Mouse (Mus musculus): Measurements from ENCODE around the gene Nsmce1.

The Nsmce1 gene

DNA sequence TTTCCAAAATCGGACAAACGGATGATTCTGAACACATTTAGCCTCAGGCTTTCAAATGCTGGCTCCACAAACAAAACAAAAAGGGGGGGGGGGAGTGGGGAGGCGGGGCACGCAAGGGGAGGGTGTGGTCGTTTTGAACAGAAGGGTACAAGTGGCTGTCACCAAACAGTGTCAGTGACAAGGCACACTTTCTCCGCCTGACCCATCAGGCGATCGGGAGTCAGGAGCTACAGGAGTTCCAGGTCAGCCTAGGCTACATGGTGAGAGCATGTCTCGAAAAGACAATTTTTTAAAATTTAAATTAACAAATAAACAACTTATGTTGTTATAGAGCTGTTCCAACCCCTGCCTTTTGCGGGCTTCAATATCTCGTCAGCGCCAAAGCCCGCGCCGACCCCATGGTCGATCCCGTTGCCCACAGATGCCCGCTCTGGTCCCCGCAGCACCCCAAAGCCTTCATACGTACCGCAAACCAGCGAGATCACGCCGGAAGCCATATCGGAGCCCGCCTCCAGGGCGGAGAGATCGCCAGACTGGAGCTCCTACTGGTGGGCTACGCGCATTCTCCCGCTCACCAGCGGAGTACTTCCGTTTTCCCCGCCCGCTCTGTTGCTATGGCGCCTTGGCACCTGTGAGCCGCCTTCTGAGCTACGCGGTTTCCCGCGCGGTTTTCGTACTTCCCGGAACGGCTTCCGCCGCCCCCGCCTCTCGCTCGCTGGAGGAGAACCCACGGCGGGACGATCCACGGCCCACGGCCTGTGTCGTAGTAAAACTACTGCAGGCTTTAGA is at the start of gene Nsmce1:
Gene Nsmce1, minus strand, starts transcription at position 650 of the 789 bp plus-strand sequence.
- peak; percentile 94 for DNase-seq (ENCODE audit: low read depth, low spot score)

DNA sequence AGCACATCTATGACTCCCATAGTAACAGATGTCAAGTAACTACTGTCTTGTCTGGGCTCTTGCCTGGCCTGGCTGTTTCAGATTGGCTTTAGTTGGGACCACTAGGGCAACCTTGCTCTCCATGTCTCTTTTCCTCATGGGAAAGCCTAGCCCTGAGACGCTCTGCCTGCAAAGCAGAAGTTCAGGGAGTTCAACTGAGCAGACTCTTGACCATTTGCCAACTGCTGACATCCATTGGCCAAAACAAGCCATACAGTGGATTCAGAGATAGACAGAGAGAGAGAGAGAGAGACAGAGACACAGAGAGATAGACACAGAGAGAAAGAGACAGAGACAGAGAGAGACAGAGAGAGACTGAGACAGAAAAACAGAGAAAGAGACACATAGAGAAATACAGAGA is 49.6 kb upstream of the Nsmce1 start:
- no peak for DNase-seq (ENCODE audit: low read depth, low spot score)

GRCm38 (mm10) chr7:125539351-125539750 is 48.0 kb upstream of the Nsmce1 start:
- DNase-seq (ENCODE audit: low read depth, low spot score), result peak; percentile 92

DNA sequence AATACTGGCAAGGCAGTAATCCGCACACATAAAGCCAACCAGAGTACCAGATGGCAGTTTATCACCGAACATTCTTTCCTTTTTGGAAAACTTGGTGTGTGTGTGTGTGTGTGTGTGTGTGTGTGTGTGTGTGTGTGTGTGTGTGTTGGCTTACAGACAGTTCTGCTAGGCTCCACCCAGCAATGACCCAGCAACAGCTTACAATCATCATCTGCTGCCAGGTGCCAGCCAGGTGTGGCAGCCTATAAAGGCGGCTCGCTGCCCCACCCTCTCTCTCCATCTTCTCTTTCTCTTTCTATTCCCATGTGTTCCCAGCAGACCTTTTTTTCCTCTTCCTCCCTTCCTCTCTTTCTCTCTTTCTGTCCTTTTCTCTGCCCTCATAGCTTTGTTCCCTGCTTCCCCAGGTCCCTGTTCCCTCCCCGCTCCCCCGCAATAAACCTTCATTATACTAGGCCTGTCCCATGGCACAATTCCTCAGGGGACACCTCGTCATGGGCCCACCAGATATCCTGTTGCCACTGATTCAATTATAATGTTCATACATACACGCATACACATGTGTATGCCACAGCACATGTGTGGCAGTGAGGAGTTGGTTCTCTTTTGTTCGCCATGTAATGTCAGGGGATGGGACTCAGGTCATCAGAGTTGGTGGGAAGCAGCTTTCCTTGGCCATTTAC is 36.6 kb upstream of the Nsmce1 start:
- DNase-seq (ENCODE audit: low read depth, low spot score), result no peak

GRCm38 (mm10) chr7:125527186-125527585 is 35.8 kb upstream of the Nsmce1 start:
- DNase-seq (ENCODE audit: low read depth, low spot score), result no peak

DNA sequence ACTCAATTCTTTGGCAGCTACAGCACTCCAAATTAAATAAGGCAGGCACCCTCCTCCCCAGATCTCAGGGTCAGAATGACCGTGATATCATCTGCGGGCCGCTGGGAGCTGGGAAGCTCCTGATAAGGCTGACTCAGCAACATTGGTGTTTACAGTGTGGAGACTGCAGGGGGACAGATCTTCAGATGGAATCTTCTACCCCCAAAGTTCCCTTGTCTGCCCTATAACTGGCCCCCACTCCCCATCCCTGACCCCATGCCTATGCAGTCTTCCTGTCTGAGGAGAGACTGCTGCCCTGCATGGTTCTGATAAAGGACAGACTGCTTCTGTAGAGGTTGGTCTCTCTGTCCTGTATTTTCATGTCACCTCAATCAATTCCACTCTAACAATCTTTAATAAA is 31.7 kb upstream of the Nsmce1 start:
- no peak for DNase-seq (ENCODE audit: low read depth, low spot score)

- DNase-seq (ENCODE audit: low read depth, low spot score), result no peak
Observed at GRCm38 (mm10) chr7:125519715-125520114, 28.3 kb upstream of the Nsmce1 start.

DNA sequence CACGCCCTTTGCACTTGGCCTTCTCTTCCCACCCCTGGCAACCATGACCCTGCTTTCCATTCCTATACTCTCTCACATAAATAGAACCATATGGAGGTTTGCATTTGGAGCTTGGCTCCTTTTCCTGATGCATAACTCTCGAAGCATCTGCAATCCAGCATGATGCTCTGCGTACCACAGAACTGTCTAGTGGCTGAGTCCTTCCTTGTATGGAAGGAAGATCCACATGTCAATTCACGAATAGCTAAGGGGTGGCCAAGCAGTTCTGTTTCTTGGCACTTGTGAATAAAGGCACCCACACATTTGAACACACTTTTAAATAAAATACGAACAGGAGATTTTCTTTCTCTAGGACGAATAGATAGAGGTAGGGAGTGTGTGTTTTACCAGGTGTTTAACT is 26.1 kb upstream of the Nsmce1 start:
- no peak for DNase-seq (ENCODE audit: low read depth, low spot score)

DNA sequence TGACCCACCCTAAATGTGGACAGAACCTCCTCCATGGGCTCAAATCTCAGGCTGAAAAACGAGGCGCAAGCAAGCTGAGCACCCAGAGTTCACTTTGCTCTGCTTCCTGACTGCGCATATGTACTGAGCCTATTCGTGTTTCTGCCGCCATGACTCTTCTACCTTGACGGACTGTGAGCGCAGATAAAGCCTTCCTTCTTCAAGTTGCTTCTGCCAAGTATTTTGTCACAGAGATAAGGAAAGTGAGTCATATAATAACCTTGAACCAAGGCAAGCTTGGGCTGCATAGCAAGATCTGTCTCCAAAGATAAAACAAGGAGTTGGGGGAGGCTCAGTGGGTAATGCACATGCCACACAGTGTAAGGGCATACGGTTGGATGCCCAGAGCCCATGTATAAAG is 25.3 kb upstream of the Nsmce1 start:
- DNase-seq (ENCODE audit: low read depth, low spot score), result no peak

DNA sequence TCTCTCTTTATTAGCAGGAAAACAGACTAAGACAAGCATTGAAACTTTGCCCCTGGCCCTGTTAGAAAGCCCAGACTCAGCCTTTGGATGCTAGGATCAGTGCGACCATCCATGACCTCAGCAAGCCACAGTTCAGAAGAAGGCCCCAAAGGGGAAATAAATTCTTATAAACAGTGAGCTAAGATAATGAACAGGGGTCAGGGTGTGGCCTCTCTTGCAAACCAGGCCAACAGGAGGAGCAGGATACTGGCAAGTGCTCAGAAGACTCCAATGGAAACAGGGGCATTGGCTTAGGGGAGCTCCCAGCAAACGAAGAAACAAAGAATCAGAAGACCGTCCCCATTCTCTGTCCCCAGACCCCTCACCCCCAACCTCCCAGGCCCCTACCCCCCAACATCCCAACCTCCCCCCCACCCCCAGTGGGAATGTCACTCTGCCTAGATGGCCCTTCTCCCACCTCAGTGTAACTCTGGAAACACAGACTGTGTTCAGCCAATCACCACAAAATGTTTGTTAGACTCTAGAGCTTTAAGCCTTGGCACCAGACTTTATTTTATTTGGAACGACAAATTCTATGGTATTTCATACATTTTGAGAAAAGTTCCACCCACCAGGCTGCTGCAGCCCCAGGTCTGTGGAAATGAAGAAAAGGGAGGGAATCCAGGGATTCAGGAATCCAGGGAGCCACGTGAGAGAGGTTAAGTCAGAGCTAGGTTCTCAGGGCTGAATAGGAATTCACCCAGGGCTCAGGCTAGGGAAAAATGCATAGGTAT is 23.9 kb upstream of the Nsmce1 start:
- DNase-seq (ENCODE audit: low read depth, low spot score), result no peak

DNA sequence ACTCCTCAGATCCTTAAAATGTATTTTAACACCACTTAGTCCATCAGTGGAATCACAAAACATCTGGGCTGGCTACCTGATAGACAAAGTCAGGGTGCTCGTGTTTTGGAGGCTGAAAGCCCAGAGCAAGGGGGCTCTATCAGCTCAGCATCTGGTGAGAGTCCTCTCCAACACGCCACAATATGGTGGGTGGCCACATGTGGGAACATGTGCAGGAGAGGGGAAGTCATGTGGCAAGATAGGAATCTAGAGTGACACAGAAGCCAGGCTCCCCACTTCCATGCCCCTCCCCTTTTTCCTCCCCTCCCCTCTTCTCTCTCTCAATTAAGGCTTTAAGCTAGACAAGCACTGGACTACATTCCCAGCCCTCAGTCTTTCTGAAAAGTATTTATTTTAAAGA is 20.5 kb upstream of the Nsmce1 start:
- DNase-seq (ENCODE audit: low read depth, low spot score), result no peak

DNA sequence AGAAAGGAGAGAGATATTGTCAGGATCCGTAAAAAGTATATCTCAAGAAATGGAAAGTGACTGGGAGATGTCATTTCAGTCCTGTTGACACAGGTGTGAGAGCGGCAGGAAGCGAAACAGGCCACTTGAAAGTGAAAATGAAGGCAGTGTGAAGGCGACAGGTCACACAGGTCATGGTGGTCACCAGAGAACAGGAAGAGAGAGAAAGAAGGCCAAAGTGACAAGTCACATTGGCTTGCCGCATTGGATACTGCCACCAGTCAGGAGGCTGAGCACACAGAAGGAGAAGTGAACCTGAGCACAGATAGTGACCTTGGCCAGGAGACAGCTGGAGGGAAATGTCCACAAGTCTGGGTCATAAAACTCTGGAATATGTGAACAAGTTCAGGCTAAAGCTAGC is 20.0 kb upstream of the Nsmce1 start:
- no peak for DNase-seq (ENCODE audit: low read depth, low spot score)

DNA sequence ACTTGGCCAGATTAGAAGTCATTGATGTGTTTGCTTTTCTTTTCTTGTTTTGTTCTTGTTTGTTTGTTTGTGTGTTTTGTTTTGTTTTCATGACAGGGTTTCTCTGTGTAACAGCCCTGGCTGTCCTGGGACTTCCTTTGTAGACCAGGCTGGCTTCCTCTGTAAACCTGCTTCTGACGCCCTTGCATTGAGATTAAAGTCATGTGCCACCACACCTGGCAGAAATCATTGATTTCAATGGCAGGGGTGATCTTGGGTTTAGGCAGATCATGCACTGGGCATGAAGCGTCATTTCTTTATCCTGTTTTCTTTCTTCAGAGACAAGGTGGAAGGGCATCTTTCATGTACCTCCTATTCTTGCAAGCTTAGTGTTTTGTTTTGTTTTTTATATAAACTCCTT is 15.9 kb upstream of the Nsmce1 start:
- DNase-seq (ENCODE audit: low read depth, low spot score), result no peak

DNA sequence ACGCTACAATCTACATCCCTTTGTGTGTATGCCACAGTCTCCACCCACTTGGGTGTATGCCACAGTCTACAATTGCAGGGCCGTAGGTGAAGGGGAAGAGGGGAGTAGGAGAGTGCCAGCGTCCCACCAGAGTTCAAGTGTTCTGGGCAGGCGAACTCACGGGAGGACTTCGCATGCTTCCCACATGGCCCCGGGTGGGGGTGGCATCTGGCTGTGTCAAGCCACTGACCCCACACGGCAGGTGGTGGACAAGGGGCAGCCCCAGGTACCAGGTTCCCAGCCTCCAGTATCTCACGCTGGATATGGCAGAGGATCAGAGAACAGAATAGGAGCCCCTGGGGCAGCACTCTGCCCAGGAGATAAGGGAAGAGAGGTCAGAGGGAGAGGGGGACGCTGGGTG is 14.2 kb upstream of the Nsmce1 start:
- DNase-seq (ENCODE audit: low read depth, low spot score), result no peak

- DNase-seq (ENCODE audit: low read depth, low spot score), result no peak
Observed at GRCm38 (mm10) chr7:125504618-125505017, 13.2 kb upstream of the Nsmce1 start.

DNA sequence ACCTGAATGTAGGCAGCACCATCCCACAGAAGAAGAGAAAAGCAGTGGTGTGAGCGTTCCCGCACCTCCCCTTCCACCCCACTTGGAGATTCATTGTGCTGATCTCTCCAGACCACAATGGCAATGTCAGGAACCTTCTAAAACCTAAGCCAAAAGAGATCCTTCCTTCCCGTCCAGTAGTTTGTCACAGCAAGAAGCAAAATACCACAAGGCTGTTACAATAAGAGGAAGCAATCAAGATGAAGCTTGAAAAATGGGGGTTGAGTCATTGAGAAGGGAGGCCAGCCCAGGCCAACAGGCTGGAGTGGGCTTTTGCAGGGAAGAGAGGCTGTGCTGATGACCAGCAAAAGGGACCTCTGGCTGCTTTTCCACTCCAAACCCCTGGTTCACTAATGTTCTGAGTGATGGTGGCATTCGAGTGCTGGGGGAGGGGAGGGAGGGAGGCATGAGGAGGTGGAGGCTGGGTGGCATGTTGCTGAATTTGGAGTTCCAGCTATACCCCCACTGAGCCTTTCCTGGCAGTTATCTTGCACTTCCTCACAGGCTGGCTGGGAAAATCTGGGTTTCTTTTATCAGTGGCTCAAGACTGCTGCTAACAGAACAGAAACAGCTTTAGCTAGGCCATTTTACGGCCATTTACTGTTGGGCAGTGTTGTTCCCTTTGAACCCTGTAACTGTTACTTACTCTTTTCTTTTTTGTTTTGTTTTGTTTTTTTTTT is 12.1 kb upstream of the Nsmce1 start:
- DNase-seq (ENCODE audit: low read depth, low spot score), result no peak

DNA sequence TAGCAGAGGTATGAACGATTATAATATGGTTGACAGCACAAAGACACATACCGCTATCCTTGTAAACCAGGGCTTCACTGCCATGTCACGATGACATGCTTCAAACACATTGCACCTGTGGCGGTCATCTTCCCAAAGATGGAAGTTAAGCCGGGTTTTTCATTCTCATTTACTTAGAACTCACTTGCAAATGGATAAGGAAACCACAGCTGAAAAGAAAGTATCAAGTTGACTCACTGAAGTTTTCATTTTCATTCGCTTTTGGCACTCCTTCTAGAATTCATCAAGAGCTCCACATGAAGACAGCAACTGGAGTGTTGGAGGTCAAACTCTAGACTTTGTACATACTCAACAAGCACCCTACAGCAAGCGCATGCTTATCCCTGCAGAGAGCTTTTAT is 9.5 kb upstream of the Nsmce1 start:
- DNase-seq (ENCODE audit: low read depth, low spot score), result no peak

DNA sequence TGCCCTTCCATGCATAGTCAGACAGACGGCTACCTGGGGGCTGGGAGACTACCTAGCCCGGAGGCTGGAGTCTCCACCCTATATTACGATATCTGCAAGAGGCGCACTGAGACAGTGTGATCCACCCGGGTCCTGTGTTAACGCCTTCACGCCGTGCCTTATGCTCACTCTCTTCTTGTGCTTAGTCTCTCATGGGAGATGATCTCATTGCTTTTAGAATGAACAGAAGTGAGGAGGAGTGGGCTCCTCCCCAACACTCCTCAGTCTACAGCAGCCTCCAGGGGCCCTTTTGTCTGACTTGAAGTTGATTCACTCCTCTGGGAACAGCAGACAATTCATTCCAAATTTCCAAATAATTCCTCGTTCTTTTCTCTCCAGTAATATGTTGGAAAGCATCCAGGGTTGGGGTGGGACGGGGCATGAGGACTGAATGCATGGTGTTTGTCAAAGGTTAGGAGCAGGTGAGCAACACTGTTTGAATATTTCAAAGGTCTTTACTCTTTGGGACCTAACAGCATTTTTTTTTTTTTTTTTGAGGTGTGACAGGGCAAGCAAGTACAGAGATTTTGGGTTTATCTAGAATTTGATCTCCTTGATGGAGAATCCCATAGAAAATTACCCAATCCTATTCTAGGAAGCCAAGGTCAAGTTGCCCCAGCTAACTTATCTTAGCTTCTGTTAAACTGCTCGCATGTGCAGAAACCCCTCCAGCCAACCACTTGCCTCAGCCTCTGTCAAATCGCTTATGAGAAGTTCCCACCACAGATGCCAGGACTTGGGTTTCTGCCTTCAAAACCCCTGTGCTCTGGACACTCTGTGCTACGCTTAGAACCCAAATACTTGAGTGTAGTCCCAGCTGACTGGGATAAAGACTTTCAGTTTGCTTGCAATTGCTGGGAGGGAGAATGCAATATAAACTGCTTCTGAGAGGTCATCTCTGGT is 8.8 kb upstream of the Nsmce1 start:
- DNase-seq (ENCODE audit: low read depth, low spot score), result peak; percentile 65

- DNase-seq (ENCODE audit: low read depth, low spot score), result no peak
Observed at GRCm38 (mm10) chr7:125495864-125496440, 4.6 kb upstream of the Nsmce1 start.

DNA sequence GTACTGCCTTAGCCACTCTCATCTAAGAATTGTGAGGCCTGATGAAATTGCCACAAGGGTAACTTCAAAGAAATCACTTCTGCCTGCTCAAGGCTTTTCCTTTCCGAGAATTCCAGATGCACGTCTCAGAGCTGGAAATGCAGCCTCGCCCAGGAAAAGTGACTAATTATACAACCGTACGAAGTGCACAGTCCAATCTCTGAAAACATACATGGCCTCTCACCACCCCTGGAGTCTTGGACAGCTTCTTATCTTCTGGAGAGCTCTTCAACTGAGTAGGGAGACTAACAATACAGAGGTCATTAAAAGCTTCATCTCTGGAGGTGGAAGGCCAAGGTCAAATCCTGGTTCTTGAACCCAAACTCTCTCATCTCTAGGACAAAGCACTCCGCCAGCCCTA is 1.2 kb upstream of the Nsmce1 start:
- peak; percentile 33 for DNase-seq (ENCODE audit: low read depth, low spot score)

Data from 3T3-L1 (cell line).